Mouse (Mus musculus) embryonic fibroblast, embryonic 13.5 days (primary cell): Measurements from ENCODE around the gene Abi3bp.

Experiments
- CTCF ChIP-seq: IDR thresholded peaks from 2 replicates; pipeline ENCODE4 v1.5.1; 2011; ENCODE audit warnings: mild to moderate bottlenecking, control low read depth, low read length, moderate library complexity, borderline replicate concordance; ENCODE audit not compliant: insufficient read depth
- POLR2A ChIP-seq: IDR thresholded peaks from 2 replicates; pipeline ENCODE4 v1.6.1; 2011; ENCODE audit warnings: low read depth, mild to moderate bottlenecking, control low read depth, low read length, moderate library complexity

DNA sequence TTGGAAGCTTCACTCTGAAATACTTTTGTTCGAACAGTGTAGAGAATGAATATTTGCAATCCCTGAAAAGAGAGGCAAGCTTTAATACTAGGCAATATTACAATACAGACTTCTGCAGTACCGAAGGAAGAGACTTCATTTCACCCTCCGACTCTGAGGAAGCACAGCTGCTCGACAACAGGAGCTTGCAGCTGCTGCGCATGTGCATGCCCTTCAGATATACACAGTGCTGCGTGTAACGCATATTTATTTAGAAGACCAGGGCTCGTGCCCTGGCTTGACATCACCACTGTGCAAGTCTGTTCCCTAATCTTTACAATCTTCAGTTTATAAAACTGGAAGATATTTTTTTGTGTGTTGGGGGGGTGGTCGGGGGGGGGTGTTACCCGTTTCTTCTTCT is 247.2 kb downstream of the Abi3bp start:
- TF ChIP-seq CTCF (no peak), POLR2A (no peak)
